Mouse (Mus musculus) MEL (cell line): Measurements from ENCODE around the gene Myo18a. TPM values are rescaled to one million over a fixed set of nuclear protein-coding genes. Genes with fewer than 3 reads are reported as not detected.

Source experiments
- DNase-seq: peaks from one replicate; pipeline ENCODE4 v3.0.0; 2011; ENCODE audit warnings: low read depth, low spot score
- H3K27ac ChIP-seq: 2 replicates; pipeline ENCODE4 v1.5.1; 2012; ENCODE audit warnings: low read depth, mild to moderate bottlenecking, control low read depth, low read length, moderate library complexity; ENCODE audit not compliant: control insufficient read depth
- H3K27me3 ChIP-seq, 2 experiments: fragments of 150-350 bp in 1 of 2; sonication (generic) in 1 of 2; 2 replicates each; pipeline ENCODE4 v1.6.1; 2012; ENCODE audit warnings: low read length in 2 of 2, mild to moderate bottlenecking in 2 of 2, improper control_type of control experiment in 1 of 2, moderate library complexity in 1 of 2; ENCODE audit not compliant: insufficient read depth in 2 of 2, control insufficient read depth in 1 of 2
- H3K36me3 ChIP-seq, 2 experiments: 2 replicates each; pipeline ENCODE4 v1.6.1; 2012 to 2014; ENCODE audit warnings: low read length in 2 of 2, improper control_type of control experiment in 1 of 2, inconsistent platforms in 1 of 2, mild to moderate bottlenecking in 1 of 2; ENCODE audit not compliant: insufficient read depth in 2 of 2, control insufficient read depth in 1 of 2
- H3K4me1 ChIP-seq, 2 experiments: fragments of 150-350 bp in 1 of 2; sonication (generic) in 1 of 2; 2 replicates each; pipeline ENCODE4 v1.6.1; 2012; ENCODE audit warnings: low read length in 2 of 2, improper control_type of control experiment in 1 of 2, mild to moderate bottlenecking in 1 of 2; ENCODE audit not compliant: insufficient read depth in 2 of 2, control insufficient read depth in 1 of 2
- H3K4me3 ChIP-seq, 2 experiments: fragments of 150-350 bp in 1 of 2; sonication (generic) in 1 of 2; 2 replicates each; pipeline ENCODE4 v1.5.1; 2012; ENCODE audit warnings: low read depth in 2 of 2, low read length in 2 of 2, mild to moderate bottlenecking in 2 of 2, moderate library complexity in 2 of 2, control low read depth in 1 of 2, improper control_type of control experiment in 1 of 2; ENCODE audit not compliant: control insufficient read depth in 1 of 2, insufficient read depth in 1 of 2
- H3K79me2 ChIP-seq: 2 replicates; pipeline ENCODE4 v1.6.1; 2012; ENCODE audit warnings: mild to moderate bottlenecking, low read length, moderate library complexity; ENCODE audit not compliant: control insufficient read depth, poor library complexity, insufficient read depth
- H3K9ac ChIP-seq: 2 replicates; pipeline ENCODE4 v1.6.1; 2012; ENCODE audit warnings: low read depth, mild to moderate bottlenecking, control low read depth, low read length, moderate library complexity; ENCODE audit not compliant: control insufficient read depth, poor library complexity, severe bottlenecking
- H3K9me3 ChIP-seq: fragments of 150-350 bp; sonication (generic); replicated peaks from 2 replicates; pipeline ENCODE4 v1.6.1; 2012; ENCODE audit warnings: mild to moderate bottlenecking, low read length, improper control_type of control experiment, moderate library complexity; ENCODE audit not compliant: insufficient read depth
- BHLHE40 ChIP-seq: IDR thresholded peaks from 2 replicates; pipeline ENCODE4 v1.6.1; 2012; ENCODE audit warnings: low read depth, mild to moderate bottlenecking, inconsistent platforms, low read length, improper control_type of control experiment, borderline replicate concordance
- CHD1 ChIP-seq: IDR thresholded peaks from 2 replicates; pipeline ENCODE4 v1.6.1; 2012; ENCODE audit warnings: low read depth, mild to moderate bottlenecking, inconsistent platforms, low read length, improper control_type of control experiment
- CHD2 ChIP-seq: IDR thresholded peaks from 2 replicates; pipeline ENCODE4 v1.6.1; 2011; ENCODE audit warnings: low read length, improper control_type of control experiment
- CTCF ChIP-seq, 3 experiments: IDR thresholded peaks in 2 of 3; conservative IDR thresholded peaks in 1 of 3; 2 replicates each; pipeline ENCODE4 v1.5.1; 2011 to 2012; ENCODE audit warnings: low read length in 3 of 3, low read depth in 2 of 3, mild to moderate bottlenecking in 2 of 3, improper control_type of control experiment in 1 of 3, inconsistent platforms in 1 of 3, mixed read lengths in 1 of 3, moderate library complexity in 1 of 3; ENCODE audit not compliant: control insufficient read depth in 1 of 3, insufficient read depth in 1 of 3, poor library complexity in 1 of 3, severe bottlenecking in 1 of 3
- ELF1 ChIP-seq: IDR thresholded peaks from 2 replicates; pipeline ENCODE4 v1.6.1; 2014; ENCODE audit warnings: low read depth, mild to moderate bottlenecking, inconsistent platforms, low read length, improper control_type of control experiment, moderate library complexity
- EP300 ChIP-seq, 2 experiments: IDR thresholded peaks; 2 replicates each; pipeline ENCODE4 v1.6.1; 2011; ENCODE audit warnings: improper control_type of control experiment in 2 of 2, low read length in 2 of 2, low read depth in 1 of 2, mild to moderate bottlenecking in 1 of 2
- ETS1 ChIP-seq: IDR thresholded peaks from 2 replicates; pipeline ENCODE4 v1.6.1; 2012; ENCODE audit warnings: low read depth, mild to moderate bottlenecking, inconsistent platforms, low read length, improper control_type of control experiment, moderate library complexity
- GABPA ChIP-seq: IDR thresholded peaks from 2 replicates; pipeline ENCODE4 v1.6.1; 2012; ENCODE audit warnings: low read depth, mild to moderate bottlenecking, inconsistent platforms, low read length, improper control_type of control experiment, moderate library complexity
- GATA1 ChIP-seq: IDR thresholded peaks from 2 replicates; pipeline ENCODE4 v1.6.1; 2011; ENCODE audit warnings: low read depth, low read length, improper control_type of control experiment
- HCFC1 ChIP-seq: IDR thresholded peaks from 2 replicates; pipeline ENCODE4 v1.6.1; 2012; ENCODE audit warnings: low read depth, mild to moderate bottlenecking, inconsistent platforms, low read length, improper control_type of control experiment, moderate library complexity
- JUND ChIP-seq: IDR thresholded peaks from 2 replicates; pipeline ENCODE4 v1.6.1; 2011; ENCODE audit warnings: low read depth, mild to moderate bottlenecking, improper control_type of control experiment, low read length
- KAT2A ChIP-seq: conservative IDR thresholded peaks from 2 replicates; pipeline ENCODE4 v1.6.1; 2012; ENCODE audit warnings: low read depth, low read length, improper control_type of control experiment, inconsistent platforms
- MAX ChIP-seq: IDR thresholded peaks from 2 replicates; pipeline ENCODE4 v1.6.1; 2011; ENCODE audit warnings: low read length, improper control_type of control experiment
- MAZ ChIP-seq: IDR thresholded peaks from 2 replicates; pipeline ENCODE4 v1.6.1; 2012; ENCODE audit warnings: low read depth, mild to moderate bottlenecking, inconsistent platforms, low read length, improper control_type of control experiment
- MEF2A ChIP-seq: IDR thresholded peaks from 2 replicates; pipeline ENCODE4 v1.6.1; 2014; ENCODE audit warnings: low read depth, mild to moderate bottlenecking, inconsistent platforms, low read length, improper control_type of control experiment; ENCODE audit not compliant: poor library complexity, insufficient replicate concordance, severe bottlenecking; ENCODE audit errors: extremely low read depth
- MXI1 ChIP-seq: IDR thresholded peaks from 2 replicates; pipeline ENCODE4 v1.6.1; 2011; ENCODE audit warnings: mild to moderate bottlenecking, low read depth, low read length, improper control_type of control experiment
- MYB ChIP-seq: IDR thresholded peaks from 2 replicates; pipeline ENCODE4 v1.6.1; 2011; ENCODE audit warnings: mild to moderate bottlenecking, low read depth, low read length, improper control_type of control experiment
- MYC ChIP-seq: IDR thresholded peaks from 2 replicates; pipeline ENCODE4 v1.6.1; 2011; ENCODE audit warnings: low read depth, mild to moderate bottlenecking, low read length, improper control_type of control experiment, moderate library complexity
- NELFE ChIP-seq: IDR thresholded peaks from 2 replicates; pipeline ENCODE4 v1.6.1; 2011; ENCODE audit warnings: low read depth, low read length, improper control_type of control experiment
- NRF1 ChIP-seq: IDR thresholded peaks from 2 replicates; pipeline ENCODE4 v1.6.1; 2014; ENCODE audit warnings: low read depth, mild to moderate bottlenecking, inconsistent platforms, low read length, improper control_type of control experiment, moderate library complexity; ENCODE audit not compliant: poor library complexity, insufficient read depth, severe bottlenecking
- POLR2AphosphoS2 ChIP-seq: IDR thresholded peaks from 2 replicates; pipeline ENCODE4 v1.6.1; 2011; ENCODE audit warnings: low read length, improper control_type of control experiment
- RAD21 ChIP-seq: IDR thresholded peaks from 2 replicates; pipeline ENCODE4 v1.6.1; 2011; ENCODE audit warnings: mild to moderate bottlenecking, low read depth, low read length, improper control_type of control experiment
- SIN3A ChIP-seq: IDR thresholded peaks from 2 replicates; pipeline ENCODE4 v1.6.1; 2012; ENCODE audit warnings: low read length, improper control_type of control experiment, inconsistent platforms
- SMC3 ChIP-seq: IDR thresholded peaks from 2 replicates; pipeline ENCODE4 v1.6.1; 2011; ENCODE audit warnings: low read depth, low read length, improper control_type of control experiment
- TAL1 ChIP-seq: IDR thresholded peaks from 2 replicates; pipeline ENCODE4 v1.6.1; 2012; ENCODE audit warnings: mild to moderate bottlenecking, inconsistent platforms, low read length, moderate library complexity, mixed read lengths
- TBP ChIP-seq: IDR thresholded peaks from 2 replicates; pipeline ENCODE4 v1.8.0; 2011; ENCODE audit warnings: low read depth, low read length, improper control_type of control experiment
- TCF12 ChIP-seq: IDR thresholded peaks from 2 replicates; pipeline ENCODE4 v1.6.1; 2014; ENCODE audit warnings: low read depth, mild to moderate bottlenecking, inconsistent platforms, low read length, improper control_type of control experiment, moderate library complexity
- USF2 ChIP-seq, 2 experiments: IDR thresholded peaks; 2 replicates each; pipeline ENCODE4 v1.6.1; 2011 to 2012; ENCODE audit warnings: improper control_type of control experiment in 2 of 2, low read length in 2 of 2, borderline replicate concordance in 1 of 2, inconsistent platforms in 1 of 2, low read depth in 1 of 2, mild to moderate bottlenecking in 1 of 2; ENCODE audit not compliant: insufficient read depth in 1 of 2
- ZC3H11A ChIP-seq: IDR thresholded peaks from 2 replicates; pipeline ENCODE4 v1.6.1; 2012; ENCODE audit warnings: low read depth, mild to moderate bottlenecking, inconsistent platforms, low read length, improper control_type of control experiment
- ZKSCAN1 ChIP-seq: IDR thresholded peaks from 2 replicates; pipeline ENCODE4 v1.6.1; 2012; ENCODE audit warnings: low read depth, mild to moderate bottlenecking, inconsistent platforms, low read length, improper control_type of control experiment, moderate library complexity
- ZMIZ1 ChIP-seq: IDR thresholded peaks from 2 replicates; pipeline ENCODE4 v1.6.1; 2012; ENCODE audit warnings: low read depth, mild to moderate bottlenecking, inconsistent platforms, low read length, improper control_type of control experiment, moderate library complexity
- ZNF384 ChIP-seq: IDR thresholded peaks from 2 replicates; pipeline ENCODE4 v1.6.1; 2012; ENCODE audit warnings: low read depth, mild to moderate bottlenecking, inconsistent platforms, low read length, improper control_type of control experiment
- polyA plus RNA-seq, 2 experiments: library from polyadenylated mRNA; stranded (reverse) in 1 of 2; unstranded in 1 of 2; fragments of >175 nt in 1 of 2; fragments of >200 nt in 1 of 2; gene quantifications; 2 replicates each; pipeline versions ENCODE4 v1.2.1 to v1.2.4; 2012; ENCODE audit warnings: low replicate concordance in 2 of 2, low read depth in 1 of 2; ENCODE audit not compliant: insufficient read length in 2 of 2, insufficient read depth in 1 of 2, missing spikeins in 1 of 2
- total RNA-seq: library from RNA; depleted of rRNA; stranded (reverse); fragments of 300-350 nt; gene quantifications from 2 replicates; pipeline ENCODE4 v1.2.3, GENCODE M21; 2012

Myo18a gene
- total and polyA plus RNA-seq, 3 experiments: 13.1 to 18.0 TPM; not detected in 1

- no peak overlapping the region for H3K9ac ChIP-seq
- H3K4me3 ChIP-seq: no peak overlapping the region
- no peak for TF ChIP-seq EP300 (IDR thresholded peaks at IDR 0.05; ENCODE audit: low read depth in 1 of 2, low read length in 2 of 2)
- TF ChIP-seq SMC3: no peak
- TF ChIP-seq MYB: no peak
- TF ChIP-seq TAL1: no peak
- no peak for TF ChIP-seq USF2 (IDR thresholded peaks at IDR 0.05; ENCODE audit: borderline replicate concordance in 1 of 2, insufficient read depth in 1 of 2, low read depth in 1 of 2, low read length in 2 of 2)
- TF ChIP-seq MAZ: no peak
- TF ChIP-seq MEF2A: no peak
- no peak for TF ChIP-seq NRF1
- TF ChIP-seq ZMIZ1: no peak
- no peak for TF ChIP-seq MAX
- TF ChIP-seq TCF12: no peak
- no peak for TF ChIP-seq POLR2AphosphoS2
- no peak for TF ChIP-seq ETS1
- no peak for TF ChIP-seq SIN3A
- no peak for TF ChIP-seq MXI1
- TF ChIP-seq NELFE: no peak
- TF ChIP-seq TBP: no peak
- no peak for TF ChIP-seq GABPA
- TF ChIP-seq KAT2A: no peak
- TF ChIP-seq ZNF384: no peak
- TF ChIP-seq, all 39 proteins: peak for 0
- H3K4me1 ChIP-seq: no peaks in the 10 kb centered on the region
- H3K27ac ChIP-seq: no peak overlapping the region
- H3K79me2 ChIP-seq: no peaks in the 10 kb centered on the region
- H3K36me3 ChIP-seq: no peaks in the 10 kb centered on the region
- H3K27me3 ChIP-seq: no peaks in the 10 kb centered on the region
- DNase-seq: no peak
- no peaks in the 10 kb centered on the region for H3K9me3 ChIP-seq
Observed at GRCm38 (mm10) chr11:77826311-77826710, 63.3 kb downstream of the Myo18a start.

DNA sequence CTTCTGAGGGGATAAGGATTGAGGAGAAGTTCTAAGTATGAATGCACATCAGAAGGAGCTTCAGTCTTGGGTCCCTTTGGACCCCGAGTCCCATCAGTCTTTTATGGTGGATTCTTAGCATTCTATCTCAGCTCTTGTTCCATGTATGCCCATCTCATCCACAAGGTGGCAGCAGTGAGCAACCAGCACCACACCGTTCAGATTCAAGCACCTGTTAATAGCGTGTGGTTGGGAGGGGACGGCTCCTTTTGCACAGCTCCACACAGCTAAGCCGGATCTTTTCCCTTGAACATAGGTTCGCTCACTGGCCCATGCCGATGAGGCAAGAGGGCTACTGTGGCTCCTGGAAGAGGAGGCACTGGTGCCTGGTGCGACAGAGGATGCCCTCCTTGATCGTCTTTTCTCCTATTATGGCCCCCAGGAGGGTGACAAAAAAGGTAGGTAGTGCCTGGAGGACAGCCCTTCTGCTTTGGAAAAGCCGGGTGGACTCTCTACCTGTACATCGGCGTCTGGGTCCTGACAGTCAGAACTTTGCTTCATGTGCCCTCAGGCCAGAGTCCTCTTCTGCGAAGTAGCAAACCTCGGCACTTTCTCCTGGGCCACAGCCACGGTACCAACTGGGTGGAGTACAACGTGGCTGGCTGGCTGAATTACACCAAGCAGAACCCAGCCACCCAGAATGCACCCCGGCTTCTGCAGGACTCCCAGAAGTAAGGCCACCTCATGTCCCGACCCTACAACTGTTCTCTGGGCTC lies 64.4 kb downstream of the Myo18a start:
- H3K27ac ChIP-seq: no peak overlapping the region
- H3K9me3 ChIP-seq: no peaks in the 10 kb centered on the region
- H3K79me2 ChIP-seq: no peaks in the 10 kb centered on the region
- H3K4me1 ChIP-seq: no peaks in the 10 kb centered on the region
- H3K4me3 ChIP-seq: no peak overlapping the region
- peak; percentile 86 for DNase-seq
- H3K27me3 ChIP-seq: no peaks in the 10 kb centered on the region
- no peaks in the 10 kb centered on the region for H3K36me3 ChIP-seq
- H3K9ac ChIP-seq: no peak overlapping the region
- TF ChIP-seq CHD2 (no peak), ELF1 (no peak), RAD21 (peak; percentile 65), POLR2AphosphoS2 (no peak), JUND (peak; percentile 63; the same call in 1 of the 2 replicates), MAX (peak; percentile 59; the same call in 1 of the 2 replicates), MYC (peak; percentile 73), CHD1 (no peak), GATA1 (no peak), SMC3 (peak; percentile 97), MEF2A (no peak), NELFE (0 out of 2 replicates have a peak, but pooled peaks have one; percentile 29), ZC3H11A (peak; percentile 68), HCFC1 (0 out of 2 replicates have a peak, but pooled peaks have one; percentile 31), BHLHE40 (peak; percentile 44; the same call in 1 of the 2 replicates), CTCF (IDR thresholded peaks at IDR 0.05 in 2 of 3, conservative IDR thresholded peaks at IDR 0.05 in 1 of 3; ENCODE audit: control insufficient read depth in 1 of 3, insufficient read depth in 1 of 3, low read depth in 2 of 3, low read length in 3 of 3, poor library complexity in 1 of 3, severe bottlenecking in 1 of 3) (peak; percentile 96 to 100 (median 98)), TCF12 (0 out of 2 replicates have a peak, but pooled peaks have one; percentile 12), ZKSCAN1 (no peak)
